Comparison of ENCODE assay signal across 24 mouse cellular contexts in genomic region chr13:98948146-98948545, GRCm38 (mm10). TPM values are rescaled to one million over a fixed set of nuclear protein-coding genes. Genes with fewer than 3 reads are reported as not detected.
"Had no signal": no experiment of that assay in that cellular context is flagged by ENCODE, and none has a peak within 500 bp of the region (broad histone marks: within the 10 kb centered on the region; RNA-seq: fewer than 3 reads in every experiment).

No protein-coding gene starts in this region.

- DNase-seq: right cerebral cortex, adult 18-20 months; right cerebral cortex, postnatal 14 days; right cerebral cortex, postnatal 25 days; right cerebral cortex, postnatal 4 days; spleen, adult 18-20 months; thymus, adult 18-20 months; thymus, adult 2 months; thymus, postnatal 14 days; thymus, postnatal 25 days; thymus, postnatal 36 days; thymus, postnatal 4 days had no signal

- H3K9me3 ChIP-seq: neural tube, embryonic 12.5 days; neural tube, embryonic 13.5 days; neural tube, embryonic 15.5 days; stomach, embryonic 15.5 days had no signal

- H3K4me1 ChIP-seq: neural tube, embryonic 12.5 days; neural tube, embryonic 15.5 days; stomach, embryonic 15.5 days had no signal

- H3K27ac ChIP-seq: neural tube, embryonic 12.5 days; neural tube, embryonic 13.5 days; neural tube, embryonic 15.5 days; stomach, embryonic 15.5 days; stomach, postnatal 0 days had no signal

- H3K27me3 ChIP-seq: neural tube, embryonic 12.5 days; neural tube, embryonic 13.5 days; neural tube, embryonic 15.5 days; stomach, embryonic 15.5 days had no signal

- H3K36me3 ChIP-seq: neural tube, embryonic 12.5 days; neural tube, embryonic 13.5 days; neural tube, embryonic 15.5 days; stomach, embryonic 15.5 days had no signal

- H3K9ac ChIP-seq: neural tube, embryonic 12.5 days; neural tube, embryonic 13.5 days; neural tube, embryonic 15.5 days; stomach, embryonic 15.5 days had no signal

- H3K4me3 ChIP-seq: neural tube, embryonic 12.5 days; neural tube, embryonic 13.5 days; neural tube, embryonic 15.5 days; stomach, embryonic 15.5 days had no signal

- H3K4me2 ChIP-seq: neural tube, embryonic 12.5 days; neural tube, embryonic 13.5 days; neural tube, embryonic 15.5 days; stomach, embryonic 15.5 days had no signal

RNA-seq across cellular contexts. Expression of gene 1700024P04Rik, which starts 36.2 kb away (rescaled TPM):
- total RNA-seq: neutrophil, adult 5-6 weeks had no signal
- polyA plus RNA-seq: neural tube, embryonic 12.5 days; neural tube, embryonic 13.5 days; neural tube, embryonic 14.5 days; neural tube, embryonic 15.5 days; small intestine, adult 2 months; spleen, adult 2 months; stomach, embryonic 14.5 days; stomach, embryonic 15.5 days; stomach, embryonic 16.5 days; stomach, postnatal 0 days; thymus, postnatal 0 days; urinary bladder, adult 2 months had no signal
